Mouse (Mus musculus): ENCODE results near the gene Lekr1. TPM values are rescaled to one million over a fixed set of nuclear protein-coding genes. Genes with fewer than 3 reads are reported as not detected.

The Lekr1 gene
- total RNA-seq (2021): 1 to 10 TPM; 2.3 to 2.4 TPM

- peak; percentile 92 to 93 for DNase-seq
- intact Hi-C loops (cut with DNase I): loop anchor here (5.0 kb wide), 3 partner anchors 261 to 326 kb away; no protein-coding TSS in a partner anchor
Observed at GRCm38 (mm10) chr3:65665977-65666766, at the start of gene Lekr1. Gene Lekr1, plus strand, starts transcription at chr3:65666228.

- DNase-seq: no peak
- intact Hi-C loops (cut with DNase I): no loop called here
Observed at GRCm38 (mm10) chr3:65617507-65617906, 48.5 kb upstream of the Lekr1 start.

GRCm38 (mm10) chr3:65619340-65619739, 46.7 kb upstream of the Lekr1 start:
- intact Hi-C loops (cut with DNase I): no loop called here
- DNase-seq: no peak

GRCm38 (mm10) chr3:65623057-65623456, 43.0 kb upstream of the Lekr1 start:
- intact Hi-C loops (cut with DNase I): no loop called here
- DNase-seq: no peak

GRCm38 (mm10) chr3:65625496-65626289, 40.3 kb upstream of the Lekr1 start:
- no peak for DNase-seq
- intact Hi-C loops (cut with DNase I): no loop called here

GRCm38 (mm10) chr3:65626290-65626914, 39.6 kb upstream of the Lekr1 start:
- intact Hi-C loops (cut with DNase I): no loop called here

GRCm38 (mm10) chr3:65627021-65627706, 38.9 kb upstream of the Lekr1 start:
- intact Hi-C loops (cut with DNase I): no loop called here

More at GRCm38 (mm10) chr3:65626290-65626914, 39.6 kb upstream of the Lekr1 start:
- DNase-seq: no peak

GRCm38 (mm10) chr3:65627707-65628028, 38.4 kb upstream of the Lekr1 start:
- no peak for DNase-seq
- intact Hi-C loops (cut with DNase I): no loop called here

More at GRCm38 (mm10) chr3:65627021-65627706, 38.9 kb upstream of the Lekr1 start:
- no peak for DNase-seq

GRCm38 (mm10) chr3:65629565-65630112, 36.4 kb upstream of the Lekr1 start:
- DNase-seq: no peak
- intact Hi-C loops (cut with DNase I): no loop called here

GRCm38 (mm10) chr3:65633604-65634003, 32.4 kb upstream of the Lekr1 start:
- intact Hi-C loops (cut with DNase I): no loop called here
- no peak for DNase-seq

GRCm38 (mm10) chr3:65635983-65636382, 30.0 kb upstream of the Lekr1 start:
- intact Hi-C loops (cut with DNase I): no loop called here
- no peak for DNase-seq

GRCm38 (mm10) chr3:65637313-65637712, 28.7 kb upstream of the Lekr1 start:
- intact Hi-C loops (cut with DNase I): no loop called here
- no peak for DNase-seq

GRCm38 (mm10) chr3:65638896-65639295, 27.1 kb upstream of the Lekr1 start:
- DNase-seq: no peak
- intact Hi-C loops (cut with DNase I): no loop called here

- no peak for DNase-seq
- intact Hi-C loops (cut with DNase I): no loop called here
Observed at GRCm38 (mm10) chr3:65639454-65640014, 26.5 kb upstream of the Lekr1 start.

- DNase-seq: no peak
- intact Hi-C loops (cut with DNase I): no loop called here
Observed at GRCm38 (mm10) chr3:65642959-65643358, 23.1 kb upstream of the Lekr1 start.

- intact Hi-C loops (cut with DNase I): no loop called here
- DNase-seq: no peak
Observed at GRCm38 (mm10) chr3:65643654-65644053, 22.4 kb upstream of the Lekr1 start.

GRCm38 (mm10) chr3:65647592-65647991, 18.4 kb upstream of the Lekr1 start:
- no peak for DNase-seq
- intact Hi-C loops (cut with DNase I): no loop called here

GRCm38 (mm10) chr3:65648913-65649312, 17.1 kb upstream of the Lekr1 start:
- intact Hi-C loops (cut with DNase I): no loop called here
- DNase-seq: no peak

GRCm38 (mm10) chr3:65650156-65650815, 15.7 kb upstream of the Lekr1 start:
- no peak for DNase-seq
- intact Hi-C loops (cut with DNase I): no loop called here

Data from heart, postnatal 36 days (tissue).